Mouse (Mus musculus): ENCODE results near the gene H2-T24. TPM values are rescaled to one million over a fixed set of nuclear protein-coding genes. Genes with fewer than 3 reads are reported as not detected.
"Not testable (repeated sequence)": the region's sequence is repeated elsewhere in the genome, so short reads cannot be mapped to it uniquely, and the experiment has no call there.

H2-T24 gene
- polyA plus RNA-seq, 1 experiment from 2014 or later, result 11.7 TPM

- H3K36me3 ChIP-seq (replicated peaks; ENCODE audit: control insufficient read depth, insufficient read depth); H3K27me3 ChIP-seq (ENCODE audit: control insufficient read depth, insufficient read depth, low read length); H3K9me3 ChIP-seq (ENCODE audit: control insufficient read depth, low read length); H3K9ac ChIP-seq; H3K4me1 ChIP-seq (replicated peaks; ENCODE audit: control insufficient read depth, insufficient read depth, low read length); H3K4me2 ChIP-seq (replicated peaks); H3K27ac ChIP-seq; H3K4me3 ChIP-seq (replicated peaks; ENCODE audit: low read length): not testable (repeated sequence)
- 46% methylated on average over 3 of the region's 3 CpGs for WGBS
- ATAC-seq (ENCODE audit: low FRiP score), result 0 out of 2 replicates have a peak, but pooled peaks have one; percentile 44
- DNase-seq (ENCODE audit: low spot score), result peak; percentile 51
Measured at GRCm38 (mm10) chr17:36035010-36035638, 14.8 kb upstream of the H2-T24 start.

GRCm38 (mm10) chr17:36034524-36034923 lies 14.2 kb upstream of the H2-T24 start:
- H3K9me3 ChIP-seq (ENCODE audit: control insufficient read depth, low read length); H3K4me2 ChIP-seq (replicated peaks); H3K4me1 ChIP-seq (replicated peaks; ENCODE audit: control insufficient read depth, insufficient read depth, low read length); H3K9ac ChIP-seq; H3K27ac ChIP-seq; H3K36me3 ChIP-seq (replicated peaks; ENCODE audit: control insufficient read depth, insufficient read depth); ATAC-seq (ENCODE audit: low FRiP score); H3K4me3 ChIP-seq (replicated peaks; ENCODE audit: low read length); DNase-seq (ENCODE audit: low spot score); H3K27me3 ChIP-seq (ENCODE audit: control insufficient read depth, insufficient read depth, low read length): not testable (repeated sequence)
- WGBS, result 59% methylated on average over 3 of the region's 3 CpGs

DNA sequence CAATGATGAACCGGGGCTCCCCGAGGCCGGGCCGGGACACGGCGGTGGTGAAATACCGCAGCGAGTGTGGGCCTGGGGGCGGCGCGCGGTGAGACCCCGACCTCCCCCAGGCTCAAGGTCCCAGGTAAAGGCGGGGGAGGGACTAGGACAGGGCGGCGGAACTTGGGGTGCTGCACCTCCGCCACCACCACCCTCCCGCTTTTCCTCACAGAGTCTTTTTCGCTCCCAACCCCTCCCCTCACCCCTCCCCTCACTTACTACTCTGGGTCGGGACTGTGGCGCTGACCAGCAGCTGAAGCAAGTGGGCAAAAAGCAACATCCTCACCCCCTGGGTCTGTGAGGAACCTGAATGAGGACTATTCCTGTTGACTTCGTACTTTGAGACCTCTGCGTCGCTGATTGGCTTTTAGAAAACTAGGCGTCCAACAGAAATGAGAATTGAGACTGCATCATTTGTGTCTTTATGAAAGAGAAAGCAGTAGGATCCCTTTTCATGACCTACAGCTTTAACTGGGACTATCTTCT lies 12.1 kb upstream of the H2-T24 start, which contains the start of gene H2-T23:
Gene H2-T23 (minus strand): TSS at position 505 of the 525 bp plus-strand sequence.
- not testable (repeated sequence) for H3K4me1 ChIP-seq (replicated peaks; ENCODE audit: control insufficient read depth, insufficient read depth, low read length); H3K36me3 ChIP-seq (replicated peaks; ENCODE audit: control insufficient read depth, insufficient read depth); H3K9me3 ChIP-seq (ENCODE audit: control insufficient read depth, low read length); H3K27me3 ChIP-seq (ENCODE audit: control insufficient read depth, insufficient read depth, low read length); H3K27ac ChIP-seq
- ATAC-seq (ENCODE audit: low FRiP score) (0 out of 2 replicates have a peak, but pooled peaks have one; percentile 14), DNase-seq (ENCODE audit: low spot score) (peak; percentile 25)
- peak within 1 kb of the TSS; percentile 83 for H3K4me2 ChIP-seq (replicated peaks)
- under 1% methylated on average over 25 of the region's 25 CpGs for WGBS
- peak within 1 kb of the TSS; percentile 56 for H3K9ac ChIP-seq
- peak within 1 kb of the TSS; percentile 37 for H3K4me3 ChIP-seq (replicated peaks; ENCODE audit: low read length)

DNA sequence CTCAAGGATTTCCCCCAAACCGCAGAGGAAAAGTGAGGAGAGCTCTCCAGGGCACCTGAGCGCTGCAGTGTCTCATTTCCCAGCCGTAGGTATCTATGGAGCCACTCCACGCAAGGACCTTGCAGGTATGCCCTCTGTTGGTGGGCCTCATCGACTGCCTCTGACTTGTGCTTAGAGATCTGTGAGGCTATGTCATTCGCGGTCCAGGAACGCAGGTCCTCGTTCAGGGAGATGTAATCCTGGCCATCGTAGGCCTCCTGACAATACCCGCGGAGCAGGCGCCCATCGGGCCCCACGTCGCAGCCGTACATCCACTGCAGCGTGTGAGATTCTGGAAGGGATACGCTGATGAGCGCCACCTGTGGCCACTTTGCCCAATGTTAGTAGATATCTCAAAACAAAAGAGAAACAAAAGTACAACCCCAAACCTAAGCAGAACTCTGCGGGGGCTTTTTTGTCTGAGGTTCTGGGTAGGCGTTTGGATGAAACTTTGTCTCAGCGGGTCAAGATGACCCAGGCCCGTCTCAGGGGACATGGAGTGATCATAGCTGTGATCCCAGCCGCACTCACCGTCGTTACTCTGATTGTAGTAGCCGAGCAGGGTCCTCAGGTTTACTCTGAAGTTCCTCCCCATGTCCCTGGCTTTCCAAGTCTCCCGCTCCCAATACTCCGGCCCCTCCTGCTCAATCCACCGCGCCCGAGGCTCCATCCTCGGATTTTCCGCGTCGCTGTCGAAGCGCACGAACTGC lies 11.4 kb upstream of the H2-T24 start:
- H3K4me1 ChIP-seq (replicated peaks; ENCODE audit: control insufficient read depth, insufficient read depth, low read length); H3K36me3 ChIP-seq (replicated peaks; ENCODE audit: control insufficient read depth, insufficient read depth); H3K27ac ChIP-seq; H3K9me3 ChIP-seq (ENCODE audit: control insufficient read depth, low read length); DNase-seq (ENCODE audit: low spot score); H3K27me3 ChIP-seq (ENCODE audit: control insufficient read depth, insufficient read depth, low read length): not testable (repeated sequence)
- peak overlapping the region; percentile 83 for H3K4me2 ChIP-seq (replicated peaks)
- peak; percentile 75 for ATAC-seq (ENCODE audit: low FRiP score)
- H3K4me3 ChIP-seq (replicated peaks; ENCODE audit: low read length), result peak overlapping the region; percentile 37
- H3K9ac ChIP-seq, result peak overlapping the region; percentile 56
- WGBS, result 1% methylated on average over 40 of the region's 40 CpGs

- H3K27ac ChIP-seq; H3K36me3 ChIP-seq (replicated peaks; ENCODE audit: control insufficient read depth, insufficient read depth); DNase-seq (ENCODE audit: low spot score); H3K9ac ChIP-seq; H3K4me1 ChIP-seq (replicated peaks; ENCODE audit: control insufficient read depth, insufficient read depth, low read length); H3K27me3 ChIP-seq (ENCODE audit: control insufficient read depth, insufficient read depth, low read length); H3K9me3 ChIP-seq (ENCODE audit: control insufficient read depth, low read length): not testable (repeated sequence)
- WGBS, result 36% methylated on average over 8 of the region's 8 CpGs
- ATAC-seq (ENCODE audit: low FRiP score), result peak; percentile 15; the same call in 1 of the 2 replicates
- peak overlapping the region; percentile 83 for H3K4me2 ChIP-seq (replicated peaks)
- peak overlapping the region; percentile 37 for H3K4me3 ChIP-seq (replicated peaks; ENCODE audit: low read length)
Measured at GRCm38 (mm10) chr17:36030703-36031582, 10.6 kb upstream of the H2-T24 start.

DNA sequence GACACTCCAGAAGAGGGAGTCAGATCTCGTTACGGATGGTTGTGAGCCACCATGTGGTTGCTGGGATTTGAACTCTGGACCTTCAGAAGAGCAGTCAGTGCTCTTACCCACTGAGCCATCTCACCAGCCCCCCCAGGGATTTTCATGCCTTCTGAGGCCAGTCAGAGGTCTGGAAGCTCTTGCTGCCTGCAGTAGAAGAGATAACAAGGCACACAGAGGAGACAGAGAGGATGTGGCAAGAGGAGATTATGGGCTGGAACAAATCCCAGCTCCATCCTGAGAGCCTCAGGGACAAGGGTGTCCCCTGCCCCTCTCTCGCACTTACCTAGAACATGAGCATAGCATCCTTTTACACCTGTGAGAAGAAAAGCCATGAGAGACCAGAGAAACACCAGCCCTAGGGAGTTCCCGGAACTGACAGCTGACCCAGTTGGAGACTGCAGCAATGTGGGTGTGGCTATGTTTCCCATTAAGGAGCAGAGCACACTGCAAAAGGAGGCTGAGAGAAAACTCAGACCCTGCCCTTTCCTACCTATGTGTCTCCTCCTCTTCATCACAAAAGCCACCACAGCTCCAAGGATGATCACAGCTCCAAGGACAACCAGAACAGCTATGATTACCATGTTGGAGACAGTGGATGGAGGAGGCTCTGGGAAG lies 9.8 kb upstream of the H2-T24 start:
- H3K9me3 ChIP-seq (ENCODE audit: control insufficient read depth, low read length); ATAC-seq (ENCODE audit: low FRiP score); H3K4me1 ChIP-seq (replicated peaks; ENCODE audit: control insufficient read depth, insufficient read depth, low read length); H3K4me2 ChIP-seq (replicated peaks); H3K36me3 ChIP-seq (replicated peaks; ENCODE audit: control insufficient read depth, insufficient read depth); H3K27me3 ChIP-seq (ENCODE audit: control insufficient read depth, insufficient read depth, low read length); H3K4me3 ChIP-seq (replicated peaks; ENCODE audit: low read length); H3K9ac ChIP-seq; H3K27ac ChIP-seq; DNase-seq (ENCODE audit: low spot score): not testable (repeated sequence)
- WGBS, result 71% methylated on average over 2 of the region's 4 CpGs

DNA sequence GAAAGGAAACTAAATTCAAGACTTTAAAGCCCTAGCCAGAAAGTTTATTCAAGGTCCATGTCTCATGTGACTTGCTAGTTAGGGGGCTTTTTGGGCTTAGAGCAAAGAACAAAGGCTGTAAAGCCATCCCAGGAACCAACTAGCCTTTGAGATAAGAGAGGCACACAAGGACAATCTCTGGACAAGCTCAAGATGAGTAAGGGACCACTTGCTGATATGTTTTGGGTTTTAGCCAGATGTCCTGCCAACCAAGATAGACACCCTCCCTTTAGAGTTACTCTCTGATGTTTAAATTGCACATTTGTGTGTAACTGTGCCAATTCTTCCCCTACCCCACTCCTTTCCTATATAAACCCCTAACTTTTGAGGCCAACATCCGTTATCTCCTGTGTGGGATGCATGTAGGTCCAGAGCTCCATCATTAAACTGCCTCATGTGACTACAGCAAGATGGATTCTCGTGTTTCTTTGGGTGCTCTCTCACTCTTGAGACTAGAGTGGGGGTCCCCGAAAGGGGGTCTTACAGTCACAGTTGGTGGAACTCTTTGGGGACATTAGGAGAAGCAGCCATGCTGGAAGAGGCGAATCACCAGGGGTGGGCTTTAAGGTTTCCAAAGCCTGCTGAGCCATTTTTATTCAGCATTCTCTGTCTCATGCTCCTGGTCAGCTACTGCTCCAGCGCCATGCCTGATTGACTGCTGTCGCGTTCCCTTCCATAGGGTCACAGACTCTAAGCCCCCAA lies 8.7 kb upstream of the H2-T24 start:
- no peaks in the 10 kb centered on the region for H3K36me3 ChIP-seq (replicated peaks; ENCODE audit: control insufficient read depth, insufficient read depth)
- no peak overlapping the region for H3K4me2 ChIP-seq (replicated peaks)
- WGBS, result 73% methylated on average over 7 of the region's 7 CpGs
- no peak overlapping the region for H3K9ac ChIP-seq
- no peak overlapping the region for H3K4me3 ChIP-seq (replicated peaks; ENCODE audit: low read length)
- no peak for ATAC-seq (ENCODE audit: low FRiP score)
- no peaks in the 10 kb centered on the region for H3K9me3 ChIP-seq (ENCODE audit: control insufficient read depth, low read length)
- peaks cover 9% of the 10 kb centered on the region; the same call in 1 of the 2 replicates for H3K4me1 ChIP-seq (replicated peaks; ENCODE audit: control insufficient read depth, insufficient read depth, low read length)
- no peak overlapping the region for H3K27ac ChIP-seq
- peaks cover 6% of the 10 kb centered on the region; the same call in 1 of the 2 replicates for H3K27me3 ChIP-seq (ENCODE audit: control insufficient read depth, insufficient read depth, low read length)
- DNase-seq (ENCODE audit: low spot score), result no peak

- no peak overlapping the region for H3K27ac ChIP-seq
- peaks cover 5% of the 10 kb centered on the region; the same call in 1 of the 2 replicates for H3K27me3 ChIP-seq (ENCODE audit: control insufficient read depth, insufficient read depth, low read length)
- H3K4me2 ChIP-seq (replicated peaks), result no peak overlapping the region
- DNase-seq (ENCODE audit: low spot score) (no peak), ATAC-seq (ENCODE audit: low FRiP score) (no peak)
- WGBS, result 97% methylated on average over 4 of the region's 4 CpGs
- no peaks in the 10 kb centered on the region for H3K36me3 ChIP-seq (replicated peaks; ENCODE audit: control insufficient read depth, insufficient read depth)
- H3K9ac ChIP-seq, result no peak overlapping the region
- H3K4me1 ChIP-seq (replicated peaks; ENCODE audit: control insufficient read depth, insufficient read depth, low read length), result peaks cover 9% of the 10 kb centered on the region; the same call in 1 of the 2 replicates
- H3K9me3 ChIP-seq (ENCODE audit: control insufficient read depth, low read length), result no peaks in the 10 kb centered on the region
- no peak overlapping the region for H3K4me3 ChIP-seq (replicated peaks; ENCODE audit: low read length)
Measured at GRCm38 (mm10) chr17:36027663-36028062, 7.3 kb upstream of the H2-T24 start.
